Mouse (Mus musculus): ENCODE data around the gene Catsperg1.
A peak's percentile ranks its signal among the peaks of the same experiment; 100 is the strongest.
"Not testable (repeated sequence)": the region's sequence is repeated elsewhere in the genome, so short reads cannot be mapped to it uniquely, and the experiment has no call there.

Catsperg1 gene

DNA sequence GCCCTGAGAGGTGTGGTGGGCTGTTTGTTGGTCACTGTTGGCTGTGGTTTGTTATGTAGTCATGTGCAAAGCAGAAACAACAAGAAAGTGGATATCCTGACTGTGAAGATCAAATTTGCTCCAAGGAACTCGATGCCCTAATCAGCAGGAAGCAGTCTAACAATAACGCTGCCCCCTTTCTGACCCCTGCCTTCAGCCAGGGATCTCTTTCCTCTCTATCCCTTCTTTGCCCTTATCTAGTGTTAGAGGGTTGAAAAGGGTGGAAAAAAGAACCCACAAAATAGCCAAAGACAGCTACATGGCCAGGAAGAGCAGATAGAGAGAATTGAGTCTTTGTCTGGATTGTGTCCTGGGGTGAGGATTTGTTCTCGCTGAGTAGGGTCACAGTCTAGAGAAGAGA lies 16.7 kb upstream of the Catsperg1 start:
- no peak for DNase-seq (ENCODE audit: low spot score in 2 of 2)

- no peak for DNase-seq (ENCODE audit: low spot score in 2 of 2)
Measured at GRCm38 (mm10) chr7:29228202-29228601, 14.4 kb upstream of the Catsperg1 start.

GRCm38 (mm10) chr7:29225520-29225919 lies 11.7 kb upstream of the Catsperg1 start:
- DNase-seq (ENCODE audit: low spot score in 2 of 2): no peak

GRCm38 (mm10) chr7:29224756-29225394 lies 11.0 kb upstream of the Catsperg1 start:
- DNase-seq (ENCODE audit: low spot score in 2 of 2): no peak

DNA sequence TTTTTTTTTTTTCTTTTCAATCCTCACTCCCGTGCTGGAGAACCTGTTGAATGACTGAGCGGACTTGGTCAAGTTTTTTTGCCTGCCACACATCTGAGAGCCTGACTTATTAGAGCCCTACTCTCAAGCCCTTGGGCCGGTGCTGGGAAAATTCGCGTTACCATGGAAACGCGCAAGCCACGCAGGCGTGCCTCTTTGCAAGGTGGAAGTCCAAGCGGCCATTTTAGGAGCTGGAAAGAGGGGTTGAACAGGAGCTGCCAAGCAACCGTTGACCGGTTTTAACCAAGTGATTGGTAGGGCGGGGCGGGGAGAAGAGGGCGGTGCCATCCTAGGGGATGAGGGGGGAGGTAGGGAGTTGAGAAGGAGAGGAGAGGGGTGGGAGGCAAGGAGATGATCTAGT lies 1.0 kb upstream of the Catsperg1 start:
- no peak for DNase-seq (ENCODE audit: low spot score in 2 of 2)

GRCm38 (mm10) chr7:29214236-29214635 lies 401 bp upstream of the Catsperg1 start:
- DNase-seq (ENCODE audit: low spot score in 2 of 2): no peak

GRCm38 (mm10) chr7:29212775-29213560 lies 867 bp downstream of the Catsperg1 start:
- not testable (repeated sequence) for DNase-seq (ENCODE audit: low spot score in 2 of 2)

DNA sequence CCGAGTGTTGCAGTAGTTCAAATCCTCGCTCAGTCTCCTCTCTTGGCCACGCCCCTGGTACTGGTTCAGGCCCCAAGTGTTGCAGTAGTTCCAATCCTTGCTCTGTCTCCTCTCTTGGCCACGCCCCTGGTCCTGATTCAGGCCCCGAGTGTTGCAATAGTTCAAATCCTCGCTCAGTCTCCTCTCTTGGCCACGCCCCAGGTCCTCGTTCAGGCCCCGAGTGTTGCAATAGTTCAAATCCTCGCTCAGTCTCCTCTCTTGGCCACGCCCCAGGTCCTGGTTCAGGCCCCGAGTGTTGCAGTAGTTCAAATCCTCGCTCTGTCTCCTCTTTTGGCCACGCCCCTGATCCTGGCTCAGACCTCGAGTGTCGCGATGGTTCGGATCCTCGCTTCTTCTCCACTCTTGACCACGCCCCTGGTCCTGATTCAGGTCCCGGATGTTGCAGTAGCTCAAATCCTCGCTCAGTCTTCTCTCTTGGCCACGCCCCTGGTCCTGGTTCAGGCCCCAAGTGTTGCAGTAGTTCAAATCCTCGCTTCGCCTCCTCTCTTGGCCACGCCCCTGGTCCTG lies 1.6 kb downstream of the Catsperg1 start:
- DNase-seq (ENCODE audit: low spot score in 2 of 2): no peak

GRCm38 (mm10) chr7:29211415-29212198 lies 2.2 kb downstream of the Catsperg1 start:
- DNase-seq (ENCODE audit: low spot score in 2 of 2): peak in 1 of 2 experiments; percentile 68

DNA sequence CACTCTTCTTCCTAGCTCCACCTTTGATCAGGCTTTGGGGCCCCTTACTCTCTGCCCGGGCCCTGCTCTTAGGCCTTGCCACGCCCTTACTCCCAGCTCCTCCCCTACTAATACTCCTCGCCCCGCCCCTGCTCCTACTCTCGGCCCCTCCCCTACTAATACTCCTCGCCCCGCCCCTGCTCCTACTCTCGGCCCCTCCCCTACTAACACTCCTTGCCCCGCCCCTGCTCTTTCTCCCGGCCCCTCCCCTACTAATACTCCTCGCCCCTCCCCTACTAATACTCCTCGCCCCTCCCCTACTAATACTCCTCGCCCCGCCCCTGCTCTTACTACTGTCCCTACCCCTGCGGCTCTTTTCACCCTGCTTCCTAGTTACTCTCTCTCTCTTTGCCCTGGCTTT lies 2.8 kb downstream of the Catsperg1 start:
- not testable (repeated sequence) for DNase-seq (ENCODE audit: low spot score in 2 of 2)

- DNase-seq (ENCODE audit: low spot score in 2 of 2): no peak
Measured at GRCm38 (mm10) chr7:29202577-29202976, 11.3 kb downstream of the Catsperg1 start.

DNA sequence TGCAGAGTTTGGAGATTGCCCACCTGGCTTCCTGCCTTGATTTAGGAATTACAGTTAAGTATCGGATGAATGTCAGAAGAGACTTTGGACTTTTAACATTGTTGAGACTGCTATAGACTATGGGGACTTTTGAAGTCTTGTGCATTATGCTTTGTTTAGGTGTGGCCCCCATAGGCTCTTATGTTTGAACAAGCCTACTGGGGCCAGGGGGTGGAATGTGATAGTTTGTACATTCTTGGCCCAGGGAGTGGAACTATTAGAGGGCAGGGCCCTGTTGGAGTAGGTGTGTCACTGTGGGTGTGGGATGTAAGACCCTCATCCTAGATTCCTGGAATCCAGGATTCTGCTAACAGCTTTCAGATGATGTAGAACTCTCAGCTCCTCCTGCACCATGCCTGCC lies 19.6 kb downstream of the Catsperg1 start:
- not testable (repeated sequence) for DNase-seq (ENCODE audit: low spot score in 2 of 2)

GRCm38 (mm10) chr7:29181323-29181722 lies 32.5 kb downstream of the Catsperg1 start:
- DNase-seq (ENCODE audit: low spot score in 2 of 2): not testable (repeated sequence)

- DNase-seq (ENCODE audit: low spot score in 2 of 2): no peak
Measured at GRCm38 (mm10) chr7:29180854-29181236, 33.0 kb downstream of the Catsperg1 start.

DNA sequence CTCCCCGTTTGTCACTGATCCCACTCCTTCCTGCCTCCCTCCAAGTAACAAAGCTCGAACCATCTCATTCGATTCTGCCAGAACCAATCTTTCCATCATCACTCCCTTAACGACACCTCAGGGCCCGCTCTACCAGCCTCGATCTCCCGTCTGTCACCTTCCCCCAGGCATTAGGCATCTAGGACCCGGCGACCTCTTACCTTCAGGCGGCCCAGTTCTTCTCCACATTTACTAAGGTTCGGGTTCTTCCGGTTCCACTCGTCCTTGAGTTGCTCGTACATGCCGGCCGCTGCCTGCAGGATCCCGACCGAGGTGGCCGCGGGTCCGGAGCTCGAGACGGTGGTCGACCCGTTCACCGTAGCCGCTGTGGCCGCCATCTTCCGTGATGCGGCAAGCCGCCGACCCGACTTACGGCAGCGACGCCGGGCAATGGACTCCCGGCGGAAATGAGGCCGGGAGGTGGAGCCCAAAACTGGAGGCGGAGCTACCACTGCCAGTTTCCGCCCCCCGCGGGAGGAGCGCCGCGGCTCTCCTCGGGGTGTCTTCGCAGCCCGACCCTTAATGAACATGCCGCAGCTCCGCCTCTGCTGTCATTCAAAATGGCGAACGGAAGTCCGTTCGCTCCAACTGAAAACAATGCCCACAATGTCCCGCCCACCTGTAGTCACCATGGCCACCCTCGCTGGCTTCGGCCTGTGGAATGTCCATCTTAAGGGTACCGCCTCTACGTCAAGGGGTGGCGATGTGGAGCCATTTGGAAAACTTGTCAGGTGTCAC lies 33.6 kb downstream of the Catsperg1 start, which contains the start of gene Psmd8:
Gene Psmd8, minus strand, starts transcription at position 625 of the 777 bp plus-strand sequence.
- peak; percentile 93 to 96 for DNase-seq (ENCODE audit: low spot score in 2 of 2)

DNA sequence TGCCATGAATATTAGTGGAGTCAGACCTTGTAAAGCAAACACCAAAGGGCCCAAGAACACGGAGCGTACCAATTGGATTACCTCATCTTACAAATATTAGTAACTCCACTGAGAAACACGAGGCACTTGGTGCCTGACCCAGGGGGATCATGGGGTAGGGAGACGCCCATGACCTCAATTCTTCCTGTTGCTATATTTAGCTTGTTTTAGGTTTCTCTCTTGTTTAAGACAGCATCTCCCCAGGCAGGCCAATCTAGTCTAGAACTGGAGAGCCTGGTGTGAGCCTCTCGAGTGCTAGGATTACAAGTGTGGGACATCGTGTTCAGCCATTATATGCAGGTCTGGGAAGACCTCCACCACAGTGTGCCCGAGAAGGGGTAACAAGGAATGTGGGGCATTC lies 34.5 kb downstream of the Catsperg1 start:
- no peak for DNase-seq (ENCODE audit: low spot score in 2 of 2)

DNA sequence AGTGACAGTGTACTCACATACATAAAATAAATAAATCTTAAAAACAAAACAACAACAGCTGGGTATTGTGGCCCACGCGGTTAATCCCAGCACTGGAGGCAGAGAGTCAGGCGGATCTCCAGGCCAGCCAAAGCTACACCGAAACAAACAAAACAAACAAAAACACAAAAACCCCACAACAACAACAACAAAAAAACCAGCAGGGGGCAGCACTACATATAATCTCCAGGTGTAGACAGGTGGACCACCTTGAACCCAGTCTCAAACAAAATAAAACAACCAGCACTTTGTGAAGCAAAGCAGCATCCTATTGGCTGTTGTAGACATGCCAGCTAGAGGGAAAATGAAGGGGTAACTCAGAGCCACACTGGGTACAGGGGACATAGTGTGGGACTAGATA lies 35.7 kb downstream of the Catsperg1 start:
- no peak for DNase-seq (ENCODE audit: low spot score in 2 of 2)

DNA sequence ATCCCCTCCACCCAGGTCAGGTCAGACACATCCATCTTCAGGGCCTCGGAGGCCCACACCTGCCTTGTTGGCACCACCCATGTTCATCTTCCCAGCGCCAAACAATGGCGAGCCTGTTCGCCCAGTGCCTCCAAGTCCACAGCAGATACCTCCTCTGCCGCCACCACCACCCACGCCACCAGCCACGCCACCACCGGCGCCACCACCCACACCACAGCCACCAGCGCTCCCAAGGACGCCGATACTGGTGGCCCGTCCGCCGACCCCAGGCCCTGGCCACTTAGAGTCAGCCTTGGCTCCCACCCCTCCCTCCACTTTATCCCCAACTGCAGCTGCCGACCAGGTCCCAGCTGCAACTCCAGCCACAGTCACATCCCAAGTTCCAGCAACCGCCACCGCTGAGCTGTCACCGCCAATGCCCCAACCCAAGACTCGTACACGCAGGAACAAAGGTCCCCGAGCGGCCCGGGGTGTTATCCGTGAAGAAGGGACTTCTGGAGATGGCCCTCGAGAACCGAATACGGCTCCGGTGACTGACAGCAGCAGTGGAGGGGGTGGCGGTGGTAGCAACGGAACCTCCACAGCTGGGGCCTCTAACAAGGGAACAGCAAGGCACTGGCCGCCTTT lies 41.3 kb downstream of the Catsperg1 start:
- DNase-seq (ENCODE audit: low spot score in 2 of 2): no peak

DNA sequence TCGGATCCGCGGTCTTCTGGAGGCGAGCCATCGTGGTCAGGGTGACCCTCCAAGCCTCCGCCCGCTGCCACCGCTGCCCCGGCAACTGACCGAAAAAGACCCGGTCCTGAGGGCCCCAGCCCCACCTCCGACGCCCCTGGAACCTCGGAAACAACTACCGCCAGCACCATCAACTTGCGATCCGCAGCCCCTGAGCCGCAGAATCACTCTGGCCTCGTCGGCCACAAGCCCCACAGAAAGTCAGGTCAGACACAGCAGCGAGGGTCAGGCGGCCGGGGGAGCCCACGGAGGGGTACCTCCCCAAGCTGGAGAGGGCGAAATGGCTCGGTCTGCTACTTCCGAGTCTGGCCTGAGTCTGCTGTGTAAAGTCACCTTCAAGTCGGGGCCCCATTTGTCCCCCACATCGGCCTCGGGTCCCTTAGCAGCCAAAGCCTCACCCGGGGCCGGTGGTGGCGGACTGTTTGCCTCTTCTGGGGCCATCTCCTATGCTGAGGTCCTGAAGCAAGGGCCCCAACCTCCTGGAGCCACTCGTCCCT lies 42.2 kb downstream of the Catsperg1 start:
- DNase-seq (ENCODE audit: low spot score in 2 of 2): no peak

- DNase-seq (ENCODE audit: low spot score in 2 of 2): no peak
Measured at GRCm38 (mm10) chr7:29170755-29171561, 42.9 kb downstream of the Catsperg1 start.
